Mouse (Mus musculus) G1E (cell line): ENCODE measurements around the gene Abl1.

Experiments
- CTCF ChIP-seq: IDR thresholded peaks from 2 replicates; pipeline ENCODE4 v1.5.1; 2012; ENCODE audit warnings: low read depth, low read length, inconsistent platforms, mixed read lengths
- GATA1 ChIP-seq: IDR thresholded peaks from 2 replicates; pipeline ENCODE4 v1.6.1; 2012; ENCODE audit warnings: borderline replicate concordance, low read length, inconsistent platforms, mixed read lengths
- GATA2 ChIP-seq: IDR thresholded peaks from 2 replicates; pipeline ENCODE4 v1.6.1; 2012; ENCODE audit warnings: low read depth, low read length, inconsistent platforms, borderline replicate concordance
- POLR2AphosphoS5 ChIP-seq: IDR thresholded peaks from 2 replicates; pipeline ENCODE4 v1.6.1; 2012; ENCODE audit warnings: low read depth, low read length, inconsistent platforms; ENCODE audit not compliant: insufficient replicate concordance
- TAL1 ChIP-seq: conservative IDR thresholded peaks from 2 replicates; pipeline ENCODE4 v1.6.1; 2012; ENCODE audit warnings: low read depth, low read length, inconsistent platforms, mixed read lengths

GRCm38 (mm10) chr2:31814699-31815098, 126.5 kb downstream of the Abl1 start:
- TF ChIP-seq CTCF (no peak), GATA1 (no peak), TAL1 (no peak), POLR2AphosphoS5 (no peak), GATA2 (no peak)
